Mouse (Mus musculus) layer of hippocampus, adult 9-10 months (tissue): ENCODE results near the gene Mpped2.

ENCODE experiments used
- DNase-seq: peaks from one replicate; pipeline ENCODE4 v3.0.0; 2022; ENCODE audit warnings: low spot score

The Mpped2 gene

DNA sequence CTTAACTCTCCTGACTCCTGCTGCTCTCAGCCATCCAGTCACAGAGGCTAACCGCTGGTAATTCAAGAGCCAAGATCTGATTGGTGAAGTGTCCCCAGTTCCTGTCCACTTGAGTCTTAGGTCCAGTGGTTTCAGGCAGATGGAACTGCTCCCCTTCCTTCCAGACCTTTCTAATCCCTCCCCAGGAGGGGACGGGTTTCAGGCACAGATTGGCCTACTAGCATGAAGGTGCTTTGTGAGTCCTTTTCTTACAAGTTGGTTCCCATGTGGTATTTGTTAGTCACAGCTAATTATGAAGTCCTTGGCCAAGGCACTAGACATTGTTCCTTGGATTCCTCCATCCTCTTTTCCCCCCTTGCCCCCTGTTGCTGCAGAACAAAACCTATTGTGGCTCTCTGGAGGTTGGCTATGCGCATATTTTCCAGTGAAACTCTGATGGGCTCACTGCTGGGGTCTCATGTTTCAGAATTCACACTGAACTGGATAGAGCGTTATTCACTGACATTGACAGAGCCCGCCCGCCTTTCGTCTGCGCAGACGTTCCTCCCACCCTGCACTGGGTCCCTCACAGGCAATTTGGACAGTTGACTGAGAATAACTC lies 163.4 kb downstream of the Mpped2 start:
- no peak for DNase-seq

DNA sequence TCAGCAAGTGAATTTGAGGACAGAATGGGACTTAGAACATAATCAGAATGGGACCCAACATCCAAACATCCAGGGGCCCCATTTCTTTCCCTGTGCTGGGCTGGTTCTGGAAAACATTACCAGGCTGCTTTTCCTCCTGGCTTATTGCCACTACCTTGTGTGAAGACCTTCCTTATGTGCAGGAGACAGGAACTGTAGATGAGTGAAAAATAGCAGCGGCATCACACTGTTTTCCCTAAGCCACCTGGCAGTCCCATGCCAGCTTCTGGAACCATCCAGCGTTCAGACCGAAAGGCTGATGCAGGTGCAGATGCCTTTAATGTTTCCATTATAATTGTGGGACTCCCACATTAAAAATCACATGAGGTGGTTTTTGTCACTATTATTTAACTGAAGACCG lies 164.2 kb downstream of the Mpped2 start:
- DNase-seq = no peak

DNA sequence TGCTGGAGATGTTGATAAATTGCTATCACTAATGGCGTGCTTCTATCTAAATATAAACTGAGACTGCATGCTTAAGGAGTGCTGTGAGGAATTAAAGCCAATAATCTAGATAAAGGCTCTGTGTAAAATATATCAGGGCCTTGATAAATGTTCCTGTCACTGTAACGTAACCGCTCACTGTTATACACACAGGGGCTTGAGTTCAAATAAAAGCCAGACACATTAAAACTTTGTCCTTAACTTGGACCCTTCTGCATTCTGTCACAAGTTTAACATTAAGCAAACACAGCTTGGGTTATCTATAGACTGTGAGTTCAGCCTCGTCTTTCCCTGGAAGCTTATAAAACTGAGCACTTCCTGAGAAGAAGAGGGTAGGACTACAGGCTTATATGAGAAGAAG lies 164.6 kb downstream of the Mpped2 start:
- no peak for DNase-seq

DNA sequence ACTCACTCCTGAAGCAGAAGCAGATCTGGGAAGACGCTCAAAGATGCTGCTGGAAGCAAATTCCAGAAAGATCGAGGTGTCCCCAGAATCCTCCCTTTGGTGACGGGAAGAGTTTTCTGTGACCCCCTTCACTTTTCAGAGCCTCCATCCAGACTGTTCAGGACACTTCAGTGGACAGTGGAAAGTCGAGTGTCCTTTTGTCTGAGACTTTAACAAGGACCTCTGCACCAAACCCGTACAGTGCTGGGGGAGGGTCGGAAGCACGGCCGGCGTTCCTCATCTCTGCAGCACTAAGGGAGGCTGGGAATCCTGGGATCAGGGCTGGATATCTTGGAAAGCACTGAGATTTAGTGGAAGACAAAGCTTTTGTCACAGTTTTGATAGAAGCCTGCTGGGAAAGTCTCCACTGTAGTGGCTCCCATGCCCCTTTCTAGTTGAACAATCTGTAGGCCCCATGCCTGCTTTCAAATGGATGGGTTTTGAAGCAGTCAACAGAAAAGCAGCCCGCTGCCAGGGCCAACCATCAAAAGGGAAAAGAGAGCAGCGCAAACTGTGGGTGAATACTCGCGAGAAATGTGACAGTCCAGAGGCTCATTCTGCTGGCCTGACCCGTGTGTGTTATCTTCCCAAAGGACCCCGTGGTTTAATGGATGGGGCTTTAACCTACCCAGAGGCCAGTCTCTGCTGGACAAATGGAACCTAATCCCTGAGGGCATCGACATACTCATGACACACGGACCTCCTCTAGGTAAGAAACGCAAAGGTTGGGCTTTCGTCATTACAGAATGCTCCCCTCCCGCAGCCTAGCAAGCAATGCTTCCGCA lies 168.0 kb downstream of the Mpped2 start:
- no peak for DNase-seq

DNA sequence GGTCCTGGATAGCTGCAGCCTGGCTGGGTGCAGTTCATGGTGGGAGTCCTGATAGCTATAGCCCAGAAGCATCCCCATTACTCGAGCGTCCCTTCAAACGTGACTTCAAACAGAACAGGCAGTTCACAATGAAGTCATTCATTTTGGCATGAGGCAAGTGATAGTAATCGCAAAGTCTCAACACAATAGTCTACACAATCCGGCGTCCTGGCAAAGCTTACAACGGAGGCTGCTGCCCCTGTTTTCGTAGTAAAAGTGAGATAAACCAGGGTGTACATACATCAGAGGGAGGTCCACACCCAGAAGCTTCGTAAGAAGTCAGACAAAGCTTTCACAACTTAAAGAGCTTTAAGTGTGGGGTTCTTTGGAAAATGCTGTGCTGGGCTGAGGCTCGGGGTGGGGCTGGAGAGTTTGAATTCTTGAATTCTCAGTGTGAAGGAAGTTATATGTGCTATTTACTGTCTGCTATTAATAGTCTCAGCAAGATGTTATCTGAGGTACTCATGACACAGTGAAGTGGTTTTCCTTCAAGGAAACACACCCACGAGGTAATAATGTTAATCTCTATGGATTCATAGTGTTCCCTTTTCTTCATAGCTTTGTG lies 170.1 kb downstream of the Mpped2 start:
- DNase-seq = no peak

DNA sequence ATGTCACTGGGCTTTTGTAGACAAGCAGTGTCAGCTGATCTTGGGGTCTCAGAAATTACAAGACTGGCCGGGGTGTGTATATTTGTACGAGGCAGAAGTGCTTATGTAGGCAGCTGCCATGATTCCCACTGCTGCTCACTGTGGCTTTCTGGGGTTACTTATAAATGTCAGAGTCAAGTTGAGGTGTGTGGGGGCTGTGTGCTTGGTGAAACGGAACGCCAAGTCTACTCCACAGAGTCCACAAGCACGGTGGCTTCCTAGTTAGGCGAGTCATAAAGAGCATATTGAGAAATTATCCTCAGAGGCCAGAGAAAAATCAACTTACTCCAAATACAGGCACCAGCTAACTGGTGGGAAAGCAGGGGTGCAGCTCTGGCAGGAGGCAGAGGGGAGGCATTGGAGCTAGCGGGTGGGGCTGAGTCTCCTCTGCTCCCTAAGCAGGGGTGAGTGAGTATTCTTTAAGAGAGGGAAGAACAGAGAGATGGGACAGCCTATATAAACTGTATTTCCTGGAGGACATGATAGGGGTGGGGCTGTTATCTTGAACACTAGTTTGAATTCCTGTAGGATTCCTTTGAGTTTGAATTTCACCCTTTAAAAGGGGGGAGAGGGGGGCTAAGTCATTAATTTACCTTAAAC lies 172.2 kb downstream of the Mpped2 start:
- DNase-seq = no peak

DNA sequence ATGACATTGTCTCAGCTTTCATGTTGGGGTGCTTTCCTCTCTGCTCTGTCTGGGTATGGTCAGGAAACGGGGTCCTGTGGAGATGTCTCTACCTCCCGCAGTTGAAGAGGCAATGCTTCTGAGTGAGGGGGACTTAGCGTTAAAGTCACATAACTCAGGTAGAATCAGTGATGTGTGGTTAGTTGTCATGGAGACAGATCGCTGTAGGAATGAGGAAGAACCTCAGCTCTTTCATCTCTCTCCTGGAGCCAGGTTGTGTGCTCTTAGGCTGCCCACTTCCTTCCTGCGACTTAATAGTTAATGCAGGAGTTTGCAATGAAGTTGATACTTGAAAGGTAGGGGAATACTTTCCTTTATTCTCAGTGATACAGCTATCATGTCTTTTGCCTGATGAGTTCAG lies 173.2 kb downstream of the Mpped2 start:
- no peak for DNase-seq

DNA sequence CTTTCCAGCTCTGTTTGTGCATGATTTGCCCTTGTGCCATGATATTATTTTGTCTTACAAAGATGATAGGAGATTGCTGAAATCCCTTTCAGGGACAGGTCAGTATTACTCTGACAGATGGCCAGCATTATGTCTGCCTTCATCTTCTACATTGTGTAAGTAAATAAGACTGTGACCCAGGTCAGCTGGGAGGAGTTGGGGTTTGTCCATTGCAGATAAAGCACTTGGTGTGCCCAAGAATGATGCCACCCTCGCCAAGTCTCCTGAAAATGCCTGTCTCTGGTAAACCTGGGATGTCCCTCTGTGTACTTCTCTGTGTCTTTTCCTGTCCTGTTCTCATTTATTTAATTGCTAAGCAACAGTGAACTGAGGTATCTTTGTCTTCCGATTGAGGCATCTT lies 177.8 kb downstream of the Mpped2 start:
- DNase-seq = no peak

DNA sequence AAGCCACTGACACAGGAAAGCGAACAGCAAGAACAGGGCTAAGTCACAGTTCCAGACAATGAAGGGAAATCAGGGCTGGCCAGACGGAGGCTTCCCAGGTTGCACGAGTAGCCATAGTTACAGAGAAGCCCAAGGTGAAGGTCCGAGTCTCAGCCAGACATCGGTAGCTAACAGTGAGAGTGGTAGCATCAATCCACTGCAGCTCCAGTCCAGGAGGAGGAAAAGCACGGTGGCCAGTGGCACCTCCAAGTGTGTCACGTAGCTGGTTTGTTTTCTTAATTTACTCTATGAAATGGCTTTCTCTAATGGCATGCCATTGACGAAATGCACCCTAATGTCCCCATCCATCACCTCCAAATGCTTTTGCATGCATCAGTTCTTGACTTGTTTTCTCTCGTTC lies 180.1 kb downstream of the Mpped2 start:
- no peak for DNase-seq

DNA sequence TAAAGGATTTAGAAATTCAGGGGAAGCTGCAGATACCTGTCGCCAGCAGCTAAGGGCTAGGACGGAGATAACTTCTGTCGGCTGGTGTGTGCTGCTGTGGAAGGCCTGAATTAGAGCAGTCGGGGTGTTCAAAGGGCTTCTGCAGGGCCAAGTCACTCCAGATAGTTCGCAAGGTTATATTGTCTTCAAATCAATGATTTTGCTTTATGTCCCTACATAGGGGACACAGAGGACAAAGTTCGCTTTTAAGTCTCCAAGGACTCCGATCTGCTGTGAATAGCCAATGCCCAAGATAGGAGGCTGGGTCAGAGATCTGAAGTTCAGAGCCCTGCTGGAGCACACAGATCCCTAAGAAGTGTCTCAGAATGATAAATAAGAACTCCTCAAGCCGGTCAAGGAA lies 190.3 kb downstream of the Mpped2 start:
- DNase-seq = no peak

DNA sequence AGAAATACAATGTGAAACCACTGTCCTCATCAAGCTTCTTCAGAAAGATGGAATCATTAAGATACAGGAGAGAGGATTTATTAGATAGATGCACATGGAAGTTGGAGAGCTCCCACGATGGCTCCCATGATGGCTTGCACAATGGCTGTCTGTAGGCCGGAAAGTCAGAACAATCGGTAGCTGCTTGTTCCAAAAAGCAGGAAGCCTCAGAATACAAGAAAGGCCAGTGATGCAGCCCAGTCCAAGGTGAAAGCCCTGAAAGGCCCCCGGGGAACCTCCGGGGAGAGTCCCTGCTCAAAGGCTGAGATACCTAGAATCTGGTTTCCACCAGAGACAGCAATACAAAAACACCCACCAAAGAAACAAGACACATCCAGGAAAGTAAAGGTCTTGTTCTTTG lies 195.1 kb downstream of the Mpped2 start:
- no peak for DNase-seq

DNA sequence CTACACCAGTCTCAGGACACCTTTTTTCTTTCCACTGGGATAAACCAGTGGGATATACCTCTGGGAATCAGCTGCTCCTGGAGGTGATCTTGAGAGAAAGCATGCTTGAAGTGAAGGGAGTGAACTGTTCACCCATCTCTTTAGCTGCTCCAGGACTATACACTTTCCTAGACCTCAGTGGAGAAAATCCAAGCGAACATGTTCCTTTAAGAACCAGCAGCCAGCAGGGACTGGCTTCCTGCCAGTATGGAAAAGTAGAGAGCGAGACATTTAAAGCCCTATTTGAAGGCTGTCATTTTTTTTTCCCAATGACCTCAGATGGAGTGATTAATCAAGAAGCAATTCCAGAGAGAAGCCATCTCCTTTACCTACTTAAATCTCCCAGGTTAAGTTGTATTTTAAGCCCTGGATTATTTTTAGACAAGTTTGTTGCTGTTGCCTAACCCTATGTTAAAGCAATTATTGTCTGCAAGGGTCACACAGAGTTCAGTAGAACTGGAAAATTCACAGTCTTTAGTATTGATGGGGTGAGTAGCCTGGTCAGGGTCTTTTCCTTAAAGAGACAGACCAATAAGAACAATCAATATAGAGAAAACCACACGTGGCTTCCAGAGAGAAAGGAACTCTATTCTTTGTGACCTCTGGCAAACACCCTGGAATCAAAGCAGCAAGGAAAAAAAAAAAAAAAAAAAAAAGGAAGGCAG lies 196.4 kb downstream of the Mpped2 start:
- DNase-seq = no peak

DNA sequence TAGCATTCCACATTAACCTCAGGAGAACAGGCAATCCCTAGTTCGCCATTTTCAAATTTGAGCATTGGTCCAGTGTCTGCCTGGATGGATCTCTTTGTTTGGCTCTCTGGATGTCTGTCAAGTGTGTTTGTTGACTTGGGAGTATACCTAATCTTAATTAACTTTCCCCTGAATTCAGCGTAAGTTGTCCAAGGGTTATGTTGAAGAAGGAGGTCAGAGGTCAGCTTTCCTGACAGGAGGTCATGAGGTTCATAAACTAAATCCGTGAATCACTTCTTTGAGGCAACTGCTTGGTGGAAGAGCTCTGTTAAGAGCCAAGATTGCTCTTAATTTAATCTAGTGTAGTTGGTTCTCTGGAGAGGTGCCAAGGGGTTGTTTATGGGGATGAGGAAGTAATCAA lies 200.3 kb downstream of the Mpped2 start:
- DNase-seq = no peak

DNA sequence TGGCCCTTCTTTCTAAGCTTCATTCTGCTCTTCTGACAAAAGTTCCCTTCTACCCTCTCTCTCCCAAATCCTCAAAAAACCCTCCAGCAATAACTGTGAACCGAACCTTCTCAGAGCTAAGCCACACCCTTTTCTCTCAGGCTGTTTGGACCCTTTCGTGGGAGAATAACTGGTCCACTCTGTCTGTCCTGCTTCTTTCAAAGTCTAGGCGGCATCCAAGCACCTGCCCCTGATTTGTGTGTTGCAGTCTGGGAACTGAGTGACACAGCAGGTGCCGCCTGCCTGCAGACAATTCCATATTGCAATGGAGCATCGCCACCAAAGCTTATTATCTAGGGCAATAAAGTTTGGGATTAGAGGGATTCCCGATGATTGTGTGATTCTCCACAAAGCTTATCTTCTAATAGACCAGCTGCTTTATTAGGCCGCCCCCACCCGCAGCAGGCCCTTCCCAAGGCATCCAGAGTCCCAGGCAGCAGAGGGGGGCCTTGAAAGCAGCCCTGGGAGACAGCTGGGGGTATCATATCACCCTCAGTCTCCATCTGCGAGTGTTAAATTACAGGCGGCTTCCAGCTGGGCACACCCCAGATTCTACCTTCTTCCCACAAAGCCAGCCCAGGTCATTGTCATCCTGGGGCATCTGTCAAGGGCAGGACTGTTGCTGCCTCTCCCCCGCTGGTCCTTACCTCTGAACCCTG lies 202.4 kb downstream of the Mpped2 start:
- DNase-seq = no peak

DNA sequence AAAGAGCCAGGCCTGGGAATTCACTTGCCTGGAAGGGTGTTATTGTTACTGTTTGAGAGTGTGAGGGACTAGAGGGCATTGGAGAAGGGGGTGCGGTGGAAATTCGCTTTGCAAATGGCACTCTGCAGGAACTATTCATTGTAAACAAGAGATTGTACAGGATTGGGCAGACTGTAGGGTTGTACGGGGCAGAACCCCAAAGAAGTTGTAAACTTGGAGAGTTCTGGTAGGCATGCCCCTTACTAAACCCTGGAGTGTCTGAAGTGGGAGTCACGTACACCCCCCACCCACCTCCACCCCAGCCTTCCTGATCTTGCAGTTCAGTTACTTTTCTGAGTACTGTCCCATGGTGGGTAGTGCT lies 202.9 kb downstream of the Mpped2 start:
- DNase-seq = no peak

DNA sequence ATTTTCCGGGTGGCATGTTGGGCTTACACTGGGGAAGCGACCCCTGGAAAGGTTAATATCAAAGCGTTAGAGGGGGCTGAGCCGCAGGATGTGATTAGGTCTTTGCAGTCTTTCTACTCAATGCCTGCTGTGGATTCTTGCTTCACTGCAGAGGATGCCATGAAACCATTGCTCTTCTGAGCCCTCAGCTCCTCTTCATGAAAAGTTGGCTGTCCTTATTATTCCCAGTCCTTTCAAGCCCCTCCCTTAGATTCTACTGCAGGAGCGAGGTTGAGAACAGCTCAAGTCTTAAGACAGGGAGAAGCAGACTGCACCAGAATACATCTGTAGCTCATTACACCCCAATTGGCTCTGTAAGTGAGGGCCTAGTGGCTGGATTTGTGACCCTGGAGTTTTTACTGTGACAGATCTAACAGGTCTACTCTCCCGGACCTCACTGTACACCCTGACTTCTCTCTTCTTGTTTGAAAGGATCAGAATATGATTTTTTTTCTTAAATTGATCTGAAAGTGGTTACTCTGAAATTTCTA lies 218.9 kb downstream of the Mpped2 start:
- DNase-seq = no peak
